Mouse (Mus musculus) ES-Bruce4 (cell line): ENCODE measurements around the gene Alkbh7. TPM values are rescaled to one million over a fixed set of nuclear protein-coding genes. Genes with fewer than 3 reads are reported as not detected.
A peak's percentile ranks its signal among the peaks of the same experiment; 100 is the strongest.

Experiments
- H3K27ac ChIP-seq: 2 replicates; pipeline ENCODE4 v1.5.1; 2012; ENCODE audit warnings: low read length, inconsistent platforms; ENCODE audit not compliant: insufficient read depth
- H3K27me3 ChIP-seq: 2 replicates; pipeline ENCODE4 v1.6.1; 2012; ENCODE audit warnings: mild to moderate bottlenecking, low read length, inconsistent platforms; ENCODE audit not compliant: control insufficient read depth, poor library complexity, insufficient read depth, severe bottlenecking
- H3K36me3 ChIP-seq: 2 replicates; pipeline ENCODE4 v1.6.1; 2012; ENCODE audit warnings: inconsistent platforms, mild to moderate bottlenecking, low read length, moderate library complexity; ENCODE audit not compliant: control insufficient read depth, poor library complexity, insufficient read depth, severe bottlenecking
- H3K4me1 ChIP-seq: one replicate; pipeline ENCODE4 v1.8.1; 2011; ENCODE audit warnings: low read length; ENCODE audit not compliant: control insufficient read depth, insufficient read depth
- H3K4me3 ChIP-seq: 2 replicates; pipeline ENCODE4 v1.5.1; 2011; ENCODE audit warnings: low read depth, mild to moderate bottlenecking, low read length
- H3K9ac ChIP-seq: 2 replicates; pipeline ENCODE4 v1.6.1; 2012; ENCODE audit warnings: low read depth, mild to moderate bottlenecking, inconsistent platforms; ENCODE audit not compliant: poor library complexity, severe bottlenecking
- H3K9me3 ChIP-seq: replicated peaks from 2 replicates; pipeline ENCODE4 v1.6.1; 2012; ENCODE audit warnings: mild to moderate bottlenecking, low read length, inconsistent platforms; ENCODE audit not compliant: control insufficient read depth, poor library complexity, insufficient read depth, severe bottlenecking
- CTCF ChIP-seq: IDR thresholded peaks from one replicate; pipeline ENCODE4 v1.8.1; 2011; ENCODE audit warnings: low read depth, low read length
- EP300 ChIP-seq: IDR thresholded peaks from 2 replicates; pipeline ENCODE4 v1.6.1; 2011; ENCODE audit warnings: low read depth, low read length; ENCODE audit not compliant: insufficient read depth
- POLR2A ChIP-seq: IDR thresholded peaks from one replicate; pipeline ENCODE4 v1.8.1; 2011; ENCODE audit warnings: low read length; ENCODE audit not compliant: insufficient read depth
- polyA plus RNA-seq: library from polyadenylated mRNA; stranded (reverse); fragments of >200 nt; gene quantifications from 2 replicates; pipeline ENCODE4 v1.2.4, GENCODE M21; 2011; ENCODE audit warnings: low read depth; ENCODE audit not compliant: missing spikeins, insufficient read depth, insufficient read length

The Alkbh7 gene
- polyA plus RNA-seq, 1 experiment: 16.0 TPM

DNA sequence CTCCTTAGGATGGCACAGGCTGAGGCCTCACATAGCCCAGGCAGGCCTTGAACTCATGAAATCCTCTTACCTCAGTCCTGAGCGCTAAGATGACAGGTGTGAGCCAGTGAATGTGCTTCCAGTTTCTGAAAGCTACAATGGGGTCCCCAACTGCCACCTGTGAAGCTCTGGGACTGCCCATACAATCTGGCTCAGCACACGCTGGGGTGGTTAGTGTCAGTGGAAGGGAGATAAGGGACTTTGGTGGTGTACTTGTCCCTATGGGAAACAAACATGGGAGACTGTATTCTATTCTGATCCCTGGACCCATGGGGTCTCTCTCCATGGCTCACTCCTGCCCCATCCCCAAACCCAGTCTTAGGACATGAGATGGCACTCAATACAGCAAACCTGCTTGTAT lies 22.6 kb downstream of the Alkbh7 start:
- H3K9ac ChIP-seq: no peak overlapping the region
- TF ChIP-seq EP300 (no peak), POLR2A (no peak), CTCF (no peak)
- peaks cover 32% of the 10 kb centered on the region for H3K36me3 ChIP-seq
- H3K27me3 ChIP-seq: no peaks in the 10 kb centered on the region
- no peaks in the 10 kb centered on the region for H3K9me3 ChIP-seq
- no peak overlapping the region for H3K4me3 ChIP-seq
- no peak overlapping the region for H3K27ac ChIP-seq
- no peaks in the 10 kb centered on the region for H3K4me1 ChIP-seq

GRCm38 (mm10) chr17:57020960-57021359 lies 23.8 kb downstream of the Alkbh7 start:
- no peaks in the 10 kb centered on the region for H3K4me1 ChIP-seq
- no peak overlapping the region for H3K27ac ChIP-seq
- no peaks in the 10 kb centered on the region for H3K27me3 ChIP-seq
- no peak overlapping the region for H3K9ac ChIP-seq
- H3K4me3 ChIP-seq: no peak overlapping the region
- TF ChIP-seq CTCF (no peak), POLR2A (no peak), EP300 (no peak)
- peaks cover 45% of the 10 kb centered on the region for H3K36me3 ChIP-seq
- H3K9me3 ChIP-seq: no peaks in the 10 kb centered on the region

- H3K27me3 ChIP-seq: no peaks in the 10 kb centered on the region
- H3K4me3 ChIP-seq: no peak overlapping the region
- no peak overlapping the region for H3K9ac ChIP-seq
- H3K27ac ChIP-seq: no peak overlapping the region
- no peaks in the 10 kb centered on the region for H3K9me3 ChIP-seq
- TF ChIP-seq POLR2A (no peak), CTCF (no peak), EP300 (no peak)
- H3K36me3 ChIP-seq: peaks cover 61% of the 10 kb centered on the region
- no peaks in the 10 kb centered on the region for H3K4me1 ChIP-seq
Observed at GRCm38 (mm10) chr17:57027471-57027870, 30.3 kb downstream of the Alkbh7 start.

- peaks cover 39% of the 10 kb centered on the region for H3K36me3 ChIP-seq
- no peaks in the 10 kb centered on the region for H3K4me1 ChIP-seq
- no peaks in the 10 kb centered on the region for H3K27me3 ChIP-seq
- no peak overlapping the region for H3K27ac ChIP-seq
- H3K9me3 ChIP-seq: no peaks in the 10 kb centered on the region
- H3K9ac ChIP-seq: peak overlapping the region; percentile 99
- peak overlapping the region; percentile 95 for H3K4me3 ChIP-seq
- TF ChIP-seq CTCF: no peak
- no peak for TF ChIP-seq POLR2A
- TF ChIP-seq EP300: no peak
Observed at GRCm38 (mm10) chr17:57029691-57030090, 32.6 kb downstream of the Alkbh7 start.

DNA sequence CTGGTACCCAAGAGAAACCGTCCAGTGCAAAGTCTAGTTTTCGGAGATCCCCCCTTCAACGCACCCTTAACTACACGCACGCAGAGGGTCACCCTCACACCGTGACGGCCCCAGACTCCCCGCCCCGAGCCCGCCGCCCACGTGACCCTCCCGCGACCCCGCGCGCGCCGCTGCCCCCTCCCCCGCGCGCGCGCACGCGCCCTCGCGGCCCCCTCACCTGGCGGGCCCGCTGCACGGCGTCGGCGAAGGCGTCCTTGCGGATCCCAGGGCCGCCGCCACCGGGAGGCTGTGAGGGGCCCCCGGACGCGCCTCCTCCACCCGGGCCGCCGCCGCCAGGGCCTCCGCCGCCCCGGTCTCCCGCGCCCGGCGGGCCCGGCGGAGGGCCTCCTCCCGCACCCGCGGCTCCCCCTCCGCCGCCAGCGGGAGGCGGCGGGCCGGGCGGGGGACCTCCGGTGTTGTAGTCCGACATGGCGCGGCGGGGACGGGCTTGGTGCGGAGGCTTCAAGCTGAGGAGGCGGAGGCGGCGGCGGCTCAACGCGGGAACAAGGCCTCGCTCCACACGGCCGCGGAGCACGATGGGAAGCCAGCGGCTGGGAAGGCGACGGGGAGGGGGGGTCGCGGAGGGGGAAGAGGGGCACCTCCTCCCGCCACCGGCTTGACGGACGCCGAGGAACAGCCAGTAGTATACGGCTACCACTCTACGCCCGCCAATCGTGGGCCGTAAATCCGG lies 34.0 kb downstream of the Alkbh7 start, which contains the start of gene Khsrp:
Khsrp (minus strand) TSS at position 592 of the 730 bp plus-strand sequence.
- no peaks in the 10 kb centered on the region for H3K27me3 ChIP-seq
- no peak for TF ChIP-seq CTCF
- TF ChIP-seq EP300: no peak
- TF ChIP-seq POLR2A: no peak
- H3K9me3 ChIP-seq: no peaks in the 10 kb centered on the region
- H3K36me3 ChIP-seq: peaks cover 26% of the 10 kb centered on the region
- H3K9ac ChIP-seq: peak within 1 kb of the TSS; percentile 99
- peak within 1 kb of the TSS; percentile 48 for H3K27ac ChIP-seq
- no peaks in the 10 kb centered on the region for H3K4me1 ChIP-seq
- H3K4me3 ChIP-seq: peak within 1 kb of the TSS; percentile 95

- no peaks in the 10 kb centered on the region for H3K4me1 ChIP-seq
- H3K36me3 ChIP-seq: peaks cover 19% of the 10 kb centered on the region
- H3K9ac ChIP-seq: peak overlapping the region; percentile 93
- H3K4me3 ChIP-seq: peak overlapping the region; percentile 88
- peak overlapping the region; percentile 48 for H3K27ac ChIP-seq
- H3K9me3 ChIP-seq: no peaks in the 10 kb centered on the region
- no peak for TF ChIP-seq CTCF
- TF ChIP-seq POLR2A: peak; percentile 96
- no peak for TF ChIP-seq EP300
- H3K27me3 ChIP-seq: no peaks in the 10 kb centered on the region
Observed at GRCm38 (mm10) chr17:57031661-57032420, 34.7 kb downstream of the Alkbh7 start.
